Mouse (Mus musculus) limb, embryonic 10.5 days (tissue): ENCODE results near the gene Gm11037. TPM values are rescaled to one million over a fixed set of nuclear protein-coding genes. Genes with fewer than 3 reads are reported as not detected.

Experiments
- DNase-seq: peaks from one replicate; pipeline ENCODE4 v3.0.0-alpha.2; 2017; ENCODE audit warnings: low spot score
- H3K27ac ChIP-seq: fragments of 300-500 bp; sonication (generic); 2 replicates; pipeline ENCODE4 v1.5.1; 2016; ENCODE audit warnings: mild to moderate bottlenecking
- H3K27me3 ChIP-seq: fragments of 300-500 bp; sonication (generic); 2 replicates; pipeline ENCODE4 v1.6.1; 2016; ENCODE audit warnings: low read depth, mild to moderate bottlenecking; ENCODE audit not compliant: poor library complexity, severe bottlenecking
- H3K36me3 ChIP-seq: fragments of 300-500 bp; sonication (generic); 2 replicates; pipeline ENCODE4 v1.6.1; 2016; ENCODE audit warnings: mild to moderate bottlenecking, moderate library complexity
- H3K4me1 ChIP-seq: fragments of 300-500 bp; sonication (generic); 2 replicates; pipeline ENCODE4 v1.6.1; 2016
- H3K4me3 ChIP-seq: fragments of 300-500 bp; sonication (generic); 2 replicates; pipeline ENCODE4 v1.5.1; 2016; ENCODE audit warnings: mild to moderate bottlenecking, moderate library complexity
- H3K9me3 ChIP-seq: fragments of 300-500 bp; sonication (generic); replicated peaks from 2 replicates; pipeline ENCODE4 v1.6.1; 2016; ENCODE audit warnings: mild to moderate bottlenecking
- WGBS: fragments of 180-500 bp; shearing (Covaris S2); methylation state at CpG from one replicate; pipeline ENCODE4 v1.1.7; 2016; 5-methylcytosine and 5-hydroxymethylcytosine counted together
- polyA plus RNA-seq: library from polyadenylated mRNA; unstranded; fragments of >200 nt; fragmentation: Nextera tagmentation; extraction: Ambion mirVana; gene quantifications from 2 replicates; pipeline ENCODE4 v1.2.1, GENCODE M21; 2016

Gm11037 gene
- polyA plus RNA-seq, 1 experiment from 2014 or later = not detected

- DNase-seq = no peak
- WGBS = 68% methylated on average over 7 of the region's 7 CpGs
- Histone ChIP-seq H3K36me3 (no peaks in the 10 kb centered on the region), H3K4me1 (peaks cover 11% of the 10 kb centered on the region), H3K9me3 (no peaks in the 10 kb centered on the region), H3K27me3 (peaks cover 6% of the 10 kb centered on the region), H3K4me3 (no peak overlapping the region), H3K27ac (no peak overlapping the region)
Observed at GRCm38 (mm10) chr2:131163924-131164323, 30.6 kb downstream of the Gm11037 start.

GRCm38 (mm10) chr2:131166172-131166571 is 32.9 kb downstream of the Gm11037 start:
- peaks cover 5% of the 10 kb centered on the region for H3K4me1 ChIP-seq
- no peaks in the 10 kb centered on the region for H3K9me3 ChIP-seq
- no peak overlapping the region for H3K27ac ChIP-seq
- 87% methylated on average over 2 of the region's 2 CpGs for WGBS
- no peaks in the 10 kb centered on the region for H3K36me3 ChIP-seq
- no peak overlapping the region for H3K4me3 ChIP-seq
- peaks cover 28% of the 10 kb centered on the region for H3K27me3 ChIP-seq
- DNase-seq = no peak

GRCm38 (mm10) chr2:131167984-131168383 is 34.7 kb downstream of the Gm11037 start:
- no peak for DNase-seq
- Histone ChIP-seq H3K27ac (no peak overlapping the region), H3K36me3 (no peaks in the 10 kb centered on the region), H3K27me3 (peaks cover 46% of the 10 kb centered on the region), H3K4me3 (no peak overlapping the region), H3K4me1 (peaks cover 14% of the 10 kb centered on the region), H3K9me3 (no peaks in the 10 kb centered on the region)
- WGBS = 86% methylated on average over 6 of the region's 6 CpGs

GRCm38 (mm10) chr2:131168914-131169313 is 35.6 kb downstream of the Gm11037 start:
- DNase-seq = no peak
- no peak overlapping the region for H3K4me3 ChIP-seq
- no peaks in the 10 kb centered on the region for H3K9me3 ChIP-seq
- no peaks in the 10 kb centered on the region for H3K36me3 ChIP-seq
- H3K27ac ChIP-seq = no peak overlapping the region
- 76% methylated on average over 1 of the region's 1 CpGs for WGBS
- H3K27me3 ChIP-seq = peaks cover 56% of the 10 kb centered on the region
- peaks cover 14% of the 10 kb centered on the region for H3K4me1 ChIP-seq

DNA sequence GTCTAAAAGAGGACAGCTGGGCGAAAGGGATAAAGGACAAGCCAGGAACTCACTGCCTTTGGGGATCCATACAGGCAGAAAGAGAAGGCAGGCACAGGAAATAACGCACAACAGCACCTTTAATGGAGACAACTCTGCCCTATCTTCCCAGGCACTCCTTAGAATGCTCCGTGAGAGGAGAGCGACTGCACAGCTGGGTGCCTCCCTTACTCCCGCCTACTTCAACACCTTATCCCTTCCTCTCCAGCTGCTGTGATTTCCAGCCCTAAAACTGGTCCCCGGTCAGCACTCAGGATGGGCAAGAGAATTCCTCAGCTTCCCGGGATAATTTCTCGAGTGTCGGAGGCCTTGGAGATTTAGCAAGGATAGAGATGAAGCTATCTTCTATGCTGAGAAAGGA is 37.6 kb downstream of the Gm11037 start:
- WGBS = 9% methylated on average over 9 of the region's 9 CpGs
- Histone ChIP-seq H3K4me1 (peaks cover 19% of the 10 kb centered on the region), H3K4me3 (peak overlapping the region; percentile 41), H3K9me3 (no peaks in the 10 kb centered on the region), H3K27me3 (peaks cover 62% of the 10 kb centered on the region), H3K27ac (no peak overlapping the region), H3K36me3 (peaks cover 4% of the 10 kb centered on the region)
- no peak for DNase-seq

GRCm38 (mm10) chr2:131171401-131172104 is 38.3 kb downstream of the Gm11037 start:
- WGBS = 2% methylated on average over 43 of the region's 43 CpGs
- Histone ChIP-seq H3K4me3 (peak overlapping the region; percentile 41), H3K27ac (no peak overlapping the region), H3K36me3 (peaks cover 10% of the 10 kb centered on the region), H3K27me3 (peaks cover 62% of the 10 kb centered on the region), H3K4me1 (peaks cover 23% of the 10 kb centered on the region), H3K9me3 (no peaks in the 10 kb centered on the region)
- peak; percentile 55 for DNase-seq

GRCm38 (mm10) chr2:131172322-131172721 is 39.0 kb downstream of the Gm11037 start:
- no peak for DNase-seq
- peaks cover 18% of the 10 kb centered on the region for H3K36me3 ChIP-seq
- no peak overlapping the region for H3K27ac ChIP-seq
- peaks cover 31% of the 10 kb centered on the region for H3K4me1 ChIP-seq
- peaks cover 62% of the 10 kb centered on the region for H3K27me3 ChIP-seq
- H3K4me3 ChIP-seq = no peak overlapping the region
- no peaks in the 10 kb centered on the region for H3K9me3 ChIP-seq
- 30% methylated on average over 9 of the region's 9 CpGs for WGBS

- Histone ChIP-seq H3K27me3 (peaks cover 49% of the 10 kb centered on the region), H3K36me3 (peaks cover 33% of the 10 kb centered on the region), H3K4me3 (peak overlapping the region; percentile 51), H3K27ac (no peak overlapping the region), H3K9me3 (no peaks in the 10 kb centered on the region), H3K4me1 (peaks cover 53% of the 10 kb centered on the region)
- no peak for DNase-seq
- 7% methylated on average over 11 of the region's 11 CpGs for WGBS
Observed at GRCm38 (mm10) chr2:131174700-131175099, 41.4 kb downstream of the Gm11037 start.

GRCm38 (mm10) chr2:131175286-131175944 is 42.1 kb downstream of the Gm11037 start:
- H3K27ac ChIP-seq = no peak overlapping the region
- H3K4me3 ChIP-seq = no peak overlapping the region
- 78% methylated on average over 3 of the region's 3 CpGs for WGBS
- peaks cover 41% of the 10 kb centered on the region for H3K27me3 ChIP-seq
- H3K4me1 ChIP-seq = peaks cover 57% of the 10 kb centered on the region
- no peak for DNase-seq
- no peaks in the 10 kb centered on the region for H3K9me3 ChIP-seq
- H3K36me3 ChIP-seq = peaks cover 33% of the 10 kb centered on the region

GRCm38 (mm10) chr2:131175945-131176309 is 42.6 kb downstream of the Gm11037 start:
- H3K4me1 ChIP-seq = peaks cover 55% of the 10 kb centered on the region
- H3K9me3 ChIP-seq = no peaks in the 10 kb centered on the region
- H3K27ac ChIP-seq = no peak overlapping the region
- 97% methylated on average over 1 of the region's 1 CpGs for WGBS
- DNase-seq = no peak
- peaks cover 33% of the 10 kb centered on the region for H3K36me3 ChIP-seq
- peaks cover 36% of the 10 kb centered on the region for H3K27me3 ChIP-seq
- H3K4me3 ChIP-seq = no peak overlapping the region

DNA sequence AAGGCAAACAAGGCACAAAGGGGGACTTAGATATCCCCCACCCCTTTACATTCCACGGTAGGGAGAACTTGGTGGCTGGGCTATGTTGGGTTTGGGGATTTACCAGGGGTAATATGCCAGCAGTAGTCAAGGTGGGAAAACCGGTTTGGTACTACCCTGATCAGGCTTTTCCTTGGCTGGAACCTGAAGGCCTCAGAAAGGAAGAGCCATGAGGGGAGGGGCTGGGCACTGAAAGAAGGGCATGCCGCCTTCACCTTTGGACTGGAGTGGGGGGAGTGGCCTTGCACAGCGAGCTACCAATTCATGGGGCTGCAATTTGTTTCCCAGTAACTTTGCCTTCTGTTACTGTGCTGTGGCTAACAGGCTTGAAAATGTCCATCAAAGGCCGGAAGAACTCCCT is 43.2 kb downstream of the Gm11037 start:
- Histone ChIP-seq H3K27ac (no peak overlapping the region), H3K9me3 (no peaks in the 10 kb centered on the region), H3K27me3 (peaks cover 31% of the 10 kb centered on the region), H3K36me3 (peaks cover 33% of the 10 kb centered on the region), H3K4me3 (no peak overlapping the region), H3K4me1 (peaks cover 49% of the 10 kb centered on the region)
- no peak for DNase-seq
- 73% methylated on average over 5 of the region's 5 CpGs for WGBS

DNA sequence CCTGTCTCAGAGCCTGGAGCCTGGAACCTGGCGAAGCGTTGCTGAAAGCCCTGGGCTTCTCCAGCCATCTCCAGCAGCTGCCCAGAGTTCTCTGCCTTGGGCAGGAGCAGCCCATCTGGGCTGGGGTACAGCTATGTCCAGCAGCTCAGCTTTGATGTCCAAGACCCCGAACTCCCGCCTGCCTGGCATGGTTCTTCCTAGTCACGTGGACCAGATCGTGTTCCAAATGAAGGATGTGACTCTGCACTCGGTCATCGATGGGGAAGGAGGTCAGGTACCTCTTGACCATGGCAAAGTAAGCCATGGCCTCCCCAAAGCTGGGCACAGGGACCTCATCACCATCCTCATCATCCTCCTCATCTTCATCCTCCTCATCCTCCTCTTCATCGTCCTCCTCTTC is 44.6 kb downstream of the Gm11037 start:
- DNase-seq = no peak
- Histone ChIP-seq H3K27me3 (peaks cover 16% of the 10 kb centered on the region), H3K4me1 (peaks cover 44% of the 10 kb centered on the region), H3K27ac (peak overlapping the region; percentile 15; the same call in 1 of the 2 replicates), H3K9me3 (no peaks in the 10 kb centered on the region), H3K36me3 (peaks cover 33% of the 10 kb centered on the region), H3K4me3 (peak overlapping the region; percentile 72)
- WGBS = 92% methylated on average over 9 of the region's 9 CpGs

GRCm38 (mm10) chr2:131178828-131179245 is 45.5 kb downstream of the Gm11037 start:
- no peak for DNase-seq
- Histone ChIP-seq H3K4me1 (peaks cover 44% of the 10 kb centered on the region), H3K9me3 (no peaks in the 10 kb centered on the region), H3K36me3 (peaks cover 33% of the 10 kb centered on the region), H3K27me3 (peaks cover 7% of the 10 kb centered on the region), H3K4me3 (peak overlapping the region; percentile 72), H3K27ac (peak overlapping the region; percentile 91)
- 41% methylated on average over 26 of the region's 26 CpGs for WGBS
